In the genomic region with DNA sequence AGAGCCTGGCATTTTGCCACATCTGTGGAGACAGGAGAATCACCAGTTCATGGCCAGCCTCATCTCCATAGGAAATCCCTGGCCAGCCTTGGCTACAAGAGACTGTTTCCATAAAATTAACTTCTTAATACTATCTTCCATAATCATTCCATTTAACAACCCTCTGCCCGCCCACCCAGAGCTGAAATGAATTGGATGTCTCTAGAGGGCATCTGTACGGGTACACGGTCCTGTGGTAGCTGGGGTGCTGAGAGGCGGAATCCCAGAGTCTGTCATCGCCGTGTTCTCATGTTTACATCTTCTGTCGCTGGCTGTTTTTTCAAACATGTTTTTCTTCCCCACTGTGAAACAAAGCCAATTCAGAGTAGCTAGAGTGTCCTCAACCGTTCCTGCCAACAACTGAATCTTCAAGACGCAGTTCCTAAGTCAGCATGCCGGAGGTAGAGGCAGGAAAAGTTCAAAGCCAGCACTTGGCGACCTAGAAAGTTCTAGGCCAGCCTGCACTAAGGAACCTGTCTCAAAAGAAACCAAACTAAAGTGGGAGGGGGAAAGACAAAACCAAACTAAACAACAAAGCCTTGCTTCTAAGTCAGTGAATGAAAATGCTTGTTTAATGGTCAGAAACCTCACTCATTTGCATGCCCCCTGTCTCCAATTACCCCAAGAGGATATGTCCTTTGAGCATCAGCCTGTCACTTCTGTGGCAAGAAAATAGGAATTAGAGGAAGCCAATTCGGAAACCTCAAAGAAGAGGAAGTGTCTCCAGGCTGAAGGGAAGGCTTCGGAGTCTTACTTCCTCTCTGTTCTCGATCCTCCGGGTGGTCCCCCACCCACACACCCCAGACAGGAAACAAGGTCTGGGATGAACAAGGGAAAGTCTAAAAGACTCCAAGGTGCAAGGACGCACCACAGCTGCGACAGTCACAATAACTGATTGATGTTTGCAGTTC, we compare ENCODE assay signal across 8 mouse cellular contexts. TPM values are rescaled to one million over a fixed set of nuclear protein-coding genes. Genes with fewer than 3 reads are reported as not detected.
DNase-seq lines count a peak whose midpoint lies in the region; ATAC-seq and TF ChIP-seq lines count a peak whose summit lies in the region.

No protein-coding gene starts in this region.

- TF ChIP-seq CTCF in lung, embryonic 14.5 days (IDR thresholded peaks at IDR 0.05; ENCODE audit: low read depth): no peak
- no peak for TF ChIP-seq CTCF in lung, adult 2 months (IDR thresholded peaks at IDR 0.05; ENCODE audit: insufficient read depth, low read length)

- H3K4me3 ChIP-seq in lung, embryonic 14.5 days (ENCODE audit: low read depth, low read length): no peak overlapping the region
- H3K4me3 ChIP-seq in lung, adult 2 months (replicated peaks; ENCODE audit: extremely low read depth, low read depth, low read length): no peak overlapping the region
- H3K4me3 ChIP-seq in brown adipose tissue, adult 24 weeks (ENCODE audit: insufficient read depth, low read depth, low read length): no peak overlapping the region
- H3K4me3 ChIP-seq in limb, embryonic 14.5 days (replicated peaks; ENCODE audit: low read length): no peak overlapping the region
- H3K4me3 ChIP-seq in midbrain, embryonic 13.5 days (replicated peaks): no peak overlapping the region

- ATAC-seq in lung, embryonic 14.5 days (ENCODE audit: insufficient read depth): peak; percentile 26
- ATAC-seq in limb, embryonic 14.5 days (ENCODE audit: low FRiP score, low read depth): no peak
- ATAC-seq in midbrain, embryonic 13.5 days: no peak

- H3K9me3 ChIP-seq in lung, embryonic 14.5 days (ENCODE audit: low read depth, low read length): no peaks in the 10 kb centered on the region
- no peaks in the 10 kb centered on the region for H3K9me3 ChIP-seq in limb, embryonic 14.5 days (ENCODE audit: control insufficient read depth, low read length)
- no peaks in the 10 kb centered on the region for H3K9me3 ChIP-seq in midbrain, embryonic 13.5 days

- H3K27ac ChIP-seq in lung, embryonic 14.5 days (ENCODE audit: low read depth): peak overlapping the region; percentile 63
- peak overlapping the region; percentile 19 for H3K27ac ChIP-seq in brown adipose tissue, adult 24 weeks (replicated peaks; ENCODE audit: low read depth, low read length)
- H3K27ac ChIP-seq in limb, embryonic 14.5 days (replicated peaks; ENCODE audit: low read depth, low read length): 0 out of 2 replicates have a peak overlapping the region, but pooled peaks have one; percentile 14
- no peak overlapping the region for H3K27ac ChIP-seq in midbrain, embryonic 13.5 days

- H3K4me1 ChIP-seq in lung, embryonic 14.5 days (ENCODE audit: insufficient read depth): 0 out of 2 replicates have a peak, but pooled peaks cover 3% of the 10 kb centered on the region
- H3K4me1 ChIP-seq in lung, adult 2 months (ENCODE audit: control insufficient read depth, insufficient read depth, low read length): peaks cover 6% of the 10 kb centered on the region
- peaks cover 19% of the 10 kb centered on the region for H3K4me1 ChIP-seq in brown adipose tissue, adult 24 weeks (ENCODE audit: control insufficient read depth, insufficient read depth, insufficient read length, low read length)
- no peaks in the 10 kb centered on the region for H3K4me1 ChIP-seq in limb, embryonic 14.5 days (ENCODE audit: control insufficient read depth, insufficient read depth, low read length)
- H3K4me1 ChIP-seq in midbrain, embryonic 13.5 days (replicated peaks): peaks cover 3% of the 10 kb centered on the region; the same call in 1 of the 2 replicates

- DNase-seq in lung, embryonic 14.5 days: peak; percentile 46
- no peak for DNase-seq in lung, adult 2 months
- DNase-seq in limb, embryonic 14.5 days (ENCODE audit: low spot score): no peak
- DNase-seq in thymus, postnatal 10 days (ENCODE audit: low spot score in 2 of 2): peak; percentile 50 to 56
- DNase-seq in gastrocnemius, postnatal 25 days: no peak
- no peak for DNase-seq in gastrocnemius, adult 8-10 months (ENCODE audit: low spot score in 2 of 2)

- H3K27me3 ChIP-seq in lung, embryonic 14.5 days (ENCODE audit: insufficient read depth, low read length): no peaks in the 10 kb centered on the region
- H3K27me3 ChIP-seq in limb, embryonic 14.5 days (ENCODE audit: control insufficient read depth, insufficient read depth, low read length): no peaks in the 10 kb centered on the region
- no peaks in the 10 kb centered on the region for H3K27me3 ChIP-seq in midbrain, embryonic 13.5 days

- no peak overlapping the region for H3K4me2 ChIP-seq in lung, embryonic 14.5 days
- no peak overlapping the region for H3K4me2 ChIP-seq in limb, embryonic 14.5 days (replicated peaks; ENCODE audit: low read depth, low read length, severe bottlenecking)
- no peak overlapping the region for H3K4me2 ChIP-seq in midbrain, embryonic 13.5 days (replicated peaks)

- no peaks in the 10 kb centered on the region for H3K36me3 ChIP-seq in lung, embryonic 14.5 days (ENCODE audit: insufficient read depth)
- H3K36me3 ChIP-seq in limb, embryonic 14.5 days (ENCODE audit: control insufficient read depth, insufficient read depth, low read length): no peaks in the 10 kb centered on the region
- H3K36me3 ChIP-seq in midbrain, embryonic 13.5 days: no peaks in the 10 kb centered on the region

- WGBS in lung, embryonic 14.5 days: 48% methylated on average over 17 of the region's 17 CpGs
- 33% methylated on average over 17 of the region's 17 CpGs for WGBS in lung, adult 2 months
- WGBS in limb, embryonic 14.5 days: 78% methylated on average over 17 of the region's 17 CpGs
- WGBS in midbrain, embryonic 13.5 days: 88% methylated on average over 17 of the region's 17 CpGs

- H3K9ac ChIP-seq in lung, embryonic 14.5 days: no peak overlapping the region
- no peak overlapping the region for H3K9ac ChIP-seq in limb, embryonic 14.5 days (ENCODE audit: low read depth, low read length, severe bottlenecking)
- H3K9ac ChIP-seq in midbrain, embryonic 13.5 days (replicated peaks): no peak overlapping the region

- TF ChIP-seq POLR2A in lung, adult 2 months (IDR thresholded peaks at IDR 0.05; ENCODE audit: borderline replicate concordance, extremely low read depth, low read depth, low read length): no peak
- no peak for TF ChIP-seq POLR2A in limb, embryonic 14.5 days (IDR thresholded peaks at IDR 0.05; ENCODE audit: borderline replicate concordance, extremely low read depth, insufficient read depth, insufficient read length)

RNA-seq across cellular contexts. Expression of a gene that starts 5.4 kb away (rescaled TPM):
- polyA plus RNA-seq in lung, embryonic 14.5 days (2014; fragmentation: Nextera tagmentation; extraction: Ambion mirVana): 423 and 432 TPM in 2 replicates
- polyA plus RNA-seq in lung, adult 2 months (2012; rRNA removed): 25.9 and 41.7 TPM in 2 replicates
- 251 and 340 TPM in 2 replicates for polyA plus RNA-seq in brown adipose tissue, adult 24 weeks (2012; ENCODE audit: insufficient read depth, insufficient read length, missing spikeins)
- polyA plus RNA-seq in limb, embryonic 14.5 days (2012; rRNA removed): 140 and 167 TPM in 2 replicates
- 416 and 425 TPM in 2 replicates for polyA plus RNA-seq in limb, embryonic 14.5 days (2014; fragmentation: Nextera tagmentation; extraction: Ambion mirVana)
- polyA plus RNA-seq in midbrain, embryonic 13.5 days (2015; fragmentation: Nextera tagmentation; extraction: Ambion mirVana): 464 and 465 TPM in 2 replicates
- total RNA-seq in gastrocnemius, postnatal 25 days (2021): 100 to 1,000 TPM; 140 to 155 TPM
- total RNA-seq in gastrocnemius, adult 8-10 months (2022): 100 to 1,000 TPM; 157 to 164 (median 160) TPM

Comparison
In these comparisons a context has a peak if more than half of its experiments do, and no peak if none do; other contexts are left out.
1. DNase-seq: peak in lung, embryonic 14.5 days (single experiment) and thymus, postnatal 10 days (2 of 2); none in lung, adult 2 months (single experiment), limb, embryonic 14.5 days (single experiment), gastrocnemius, postnatal 25 days (single experiment) and gastrocnemius, adult 8-10 months (0 of 2).